Mouse (Mus musculus): ENCODE measurements around the gene Bmx. TPM values are rescaled to one million over a fixed set of nuclear protein-coding genes. Genes with fewer than 3 reads are reported as not detected.

Bmx gene
- total RNA-seq, 2 experiments from 2014 or later, result 30.8 to 40.8 TPM

DNA sequence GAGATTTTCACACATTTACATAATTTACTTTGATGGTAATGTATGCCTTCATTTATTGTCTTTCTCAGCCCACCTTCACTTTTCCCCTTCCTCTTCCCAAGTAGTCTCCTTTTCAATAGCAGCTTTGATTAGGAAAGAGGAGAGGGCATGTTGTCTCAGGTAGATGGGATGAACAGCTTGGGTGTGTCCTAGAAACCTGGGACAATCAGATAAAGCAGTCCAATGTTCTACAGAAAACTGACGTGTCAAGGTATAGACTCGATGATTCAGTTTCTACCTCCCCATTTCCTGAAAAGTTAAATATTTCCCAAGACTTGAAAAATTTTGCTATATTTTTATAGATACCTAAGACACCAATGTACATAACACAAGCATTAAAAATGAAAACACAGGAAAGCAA, 79.1 kb downstream of the Bmx start:
- ATAC-seq (ENCODE audit: poor library complexity, severe bottlenecking), result no peak

DNA sequence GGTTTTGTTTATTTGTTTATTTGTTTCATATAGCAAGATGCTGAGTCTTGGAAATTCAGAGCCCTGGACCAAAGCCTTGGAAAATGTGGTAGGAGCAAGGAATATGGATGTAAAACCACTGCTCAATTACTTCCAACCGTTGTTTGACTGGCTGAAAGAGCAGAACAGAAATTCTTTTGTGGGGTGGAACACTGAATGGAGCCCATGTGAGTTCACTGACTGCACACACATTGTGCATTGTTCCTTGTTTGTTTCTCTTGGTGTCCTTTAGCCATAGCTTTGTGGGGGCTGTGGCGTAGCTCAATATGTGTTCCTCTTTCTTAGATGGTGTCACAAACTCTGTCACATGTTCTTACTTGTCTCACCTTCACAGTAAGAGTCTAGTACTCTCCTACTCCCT, 82.2 kb downstream of the Bmx start:
- ATAC-seq (ENCODE audit: poor library complexity, severe bottlenecking), result peak; percentile 71

DNA sequence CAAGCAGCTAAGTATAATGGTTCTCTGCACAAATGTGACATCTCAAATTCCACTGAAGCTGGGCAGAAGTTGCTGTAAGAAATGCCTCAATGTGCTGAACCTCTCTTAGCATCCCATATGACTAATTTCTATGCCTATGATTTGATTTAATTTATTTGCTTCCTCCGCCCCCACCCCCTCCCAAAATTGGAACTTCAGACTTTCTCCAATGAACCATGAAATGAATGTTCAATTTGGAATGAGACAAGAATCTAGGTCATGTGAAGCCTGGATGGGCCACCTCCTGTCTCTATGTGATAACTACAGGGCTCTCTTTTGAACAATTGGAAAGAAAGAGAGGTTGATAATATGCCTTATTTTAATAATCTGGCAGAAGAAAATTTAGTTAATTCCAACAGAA, 82.7 kb downstream of the Bmx start:
- ATAC-seq (ENCODE audit: poor library complexity, severe bottlenecking), result no peak

DNA sequence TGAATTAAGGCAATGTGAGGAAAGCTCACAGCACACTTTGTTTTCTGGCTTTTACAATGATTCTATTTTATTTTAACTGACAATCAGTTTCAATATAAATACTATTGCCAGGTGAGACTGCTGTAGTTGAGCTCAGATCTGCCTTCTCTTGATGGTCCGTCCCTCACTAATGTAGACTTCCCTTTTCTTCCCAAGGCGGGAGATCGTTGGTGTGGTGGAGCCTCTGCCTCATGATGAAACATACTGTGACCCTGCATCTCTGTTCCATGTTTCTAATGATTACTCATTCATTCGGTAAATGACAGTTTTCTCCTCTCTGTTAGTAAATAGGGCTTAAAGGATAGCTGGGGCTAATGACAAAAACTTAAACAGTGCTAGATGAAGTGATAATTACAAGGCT, 84.1 kb downstream of the Bmx start:
- ATAC-seq (ENCODE audit: poor library complexity, severe bottlenecking), result peak; percentile 74

DNA sequence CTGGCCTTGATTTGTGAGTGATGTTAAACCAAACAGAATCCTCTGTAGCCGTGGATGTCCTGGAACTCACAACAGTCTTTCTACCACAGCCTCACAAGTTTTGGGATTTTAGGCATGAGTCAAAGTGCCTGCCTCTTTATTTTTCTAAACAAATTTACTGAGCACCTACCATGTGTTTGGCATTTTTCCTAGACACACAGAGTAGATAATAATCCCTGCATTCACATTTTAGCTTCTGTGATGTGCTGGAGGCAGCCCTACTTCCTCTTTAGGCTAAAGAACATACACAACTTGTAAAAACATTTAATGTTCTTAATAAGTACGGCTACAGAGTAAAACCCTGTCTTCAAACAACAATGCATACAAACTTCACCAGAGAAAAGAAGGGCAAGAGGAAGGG, 87.0 kb downstream of the Bmx start:
- ATAC-seq (ENCODE audit: poor library complexity, severe bottlenecking), result no peak

DNA sequence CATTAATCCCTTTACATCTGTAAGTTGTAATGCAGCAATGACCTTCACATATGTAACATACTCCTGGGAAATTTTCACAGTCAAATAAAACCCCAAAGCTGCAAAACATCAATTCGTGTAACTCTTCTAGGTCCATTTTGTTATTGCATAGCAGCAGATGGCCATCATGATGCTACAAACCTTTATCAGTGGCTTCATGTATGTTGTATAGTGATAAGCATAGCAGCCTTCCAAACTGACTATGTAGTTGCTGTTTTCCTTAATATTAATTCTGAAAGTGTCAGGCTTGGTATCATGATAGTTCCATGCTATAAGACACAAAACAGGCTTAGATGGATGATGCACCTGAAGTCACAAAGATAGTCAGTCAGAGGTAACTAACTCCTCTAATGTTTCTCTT, 93.3 kb downstream of the Bmx start:
- no peak for ATAC-seq (ENCODE audit: poor library complexity, severe bottlenecking)

DNA sequence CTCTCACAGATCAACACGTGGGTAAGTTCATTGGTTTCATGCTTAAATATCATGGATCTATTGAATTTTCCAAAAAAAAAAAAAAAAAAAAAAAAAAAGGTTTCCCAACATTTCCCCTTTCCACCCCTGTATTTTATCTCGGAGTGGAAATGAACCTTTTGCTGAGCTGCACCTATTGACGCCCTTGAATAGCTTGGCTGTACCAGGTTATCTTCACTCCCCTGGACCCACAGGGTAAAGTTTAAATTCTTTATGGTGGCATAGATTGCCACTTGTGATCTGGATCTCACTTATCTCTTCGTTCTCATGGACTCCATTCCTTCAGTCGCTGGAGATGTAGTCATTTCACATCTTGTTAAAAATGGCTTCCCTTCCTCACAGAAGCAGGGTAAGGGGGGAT, 103.4 kb downstream of the Bmx start:
- no peak for ATAC-seq (ENCODE audit: poor library complexity, severe bottlenecking)

GRCm38 (mm10) chrX:164153606-164154005, 104.4 kb downstream of the Bmx start:
- ATAC-seq (ENCODE audit: poor library complexity, severe bottlenecking), result no peak

DNA sequence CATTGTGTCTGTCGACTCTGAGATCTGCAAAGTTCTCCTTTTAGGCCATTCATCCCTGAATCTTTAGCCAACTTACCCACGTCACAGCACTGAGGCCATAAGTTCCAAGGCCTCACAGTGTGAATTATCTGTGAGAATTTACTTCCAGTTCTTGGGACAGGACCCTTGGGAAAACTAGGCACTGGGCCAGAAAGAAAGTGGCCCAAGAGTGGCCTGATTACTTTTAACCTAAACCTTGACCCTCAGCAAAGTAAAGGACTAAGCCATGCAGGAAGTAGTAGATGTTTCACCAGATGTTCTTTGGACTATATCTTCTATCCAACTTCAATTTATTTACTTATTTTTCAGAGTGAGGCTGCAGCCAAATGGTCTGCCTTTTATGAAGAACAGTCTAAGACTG, 105.3 kb downstream of the Bmx start:
- no peak for ATAC-seq (ENCODE audit: poor library complexity, severe bottlenecking)

DNA sequence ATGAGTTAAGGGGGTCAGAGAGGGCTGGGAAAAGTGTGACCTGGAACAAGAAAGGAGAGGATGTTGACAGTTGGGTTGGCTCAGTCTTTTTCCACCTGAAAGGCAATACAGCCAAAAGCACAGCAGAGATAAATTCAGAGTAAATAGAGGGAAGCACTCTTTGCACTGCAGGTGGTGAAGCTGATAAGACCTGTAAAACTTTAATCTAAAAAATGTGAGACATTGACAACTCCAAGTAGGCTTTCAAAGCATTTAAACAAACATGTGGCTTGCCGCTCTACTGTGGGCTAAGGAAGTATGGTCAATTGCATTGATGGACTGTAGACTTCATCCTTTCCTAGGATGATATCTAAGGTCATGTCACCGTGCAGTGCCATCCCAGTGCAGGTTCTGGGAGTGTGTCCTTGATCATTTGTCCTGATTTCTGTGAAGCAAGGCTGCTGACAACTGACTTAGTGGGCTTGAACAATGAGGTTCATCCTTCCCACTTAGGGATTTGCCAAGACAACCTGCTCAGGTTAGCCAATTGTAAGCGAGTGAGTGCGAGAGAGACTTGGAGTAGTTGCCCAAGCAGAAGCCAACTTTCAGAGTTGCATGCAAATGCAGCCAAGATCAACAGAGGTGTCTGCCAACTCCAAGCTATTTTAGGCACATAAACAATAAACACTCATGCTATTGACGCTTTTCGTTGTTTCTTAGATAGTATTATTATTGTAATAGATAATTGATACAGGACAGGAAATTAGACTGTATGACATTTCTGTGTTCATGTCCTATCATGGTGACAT, 112.3 kb downstream of the Bmx start:
- ATAC-seq (ENCODE audit: poor library complexity, severe bottlenecking), result no peak

Other genes with a start within 250 kb of the Bmx start
- 0.66 and 1.5 TPM in 2 replicates for gene Car5b, start 230.2 kb downstream of the Bmx start, total RNA-seq (2015)
- 0.15 and 0.81 TPM in 2 replicates for gene Car5b, start 230.2 kb downstream of the Bmx start, total RNA-seq (2017)
- gene Siah1b, start 181.7 kb downstream of the Bmx start, total RNA-seq (2015), result 5.5 and 6.6 TPM in 2 replicates
- 5.7 and 6.9 TPM in 2 replicates for gene Siah1b, start 181.7 kb downstream of the Bmx start, total RNA-seq (2017)
- gene Cltrn, start 169.4 kb downstream of the Bmx start, total RNA-seq (2015), result not detected in 2 replicates
- gene Cltrn, start 169.4 kb downstream of the Bmx start, total RNA-seq (2017), result not detected in 2 replicates
- gene Ace2, start 118.9 kb downstream of the Bmx start, total RNA-seq (2015), result not detected in 2 replicates
- gene Ace2, start 118.9 kb downstream of the Bmx start, total RNA-seq (2017), result not detected in 2 replicates
- gene Pir, start 11.2 kb upstream of the Bmx start, total RNA-seq (2015), result 3.9 and 6.1 TPM in 2 replicates
- 1.7 and 2.8 TPM in 2 replicates for gene Pir, start 11.2 kb upstream of the Bmx start, total RNA-seq (2017)
- 0.16 TPM in 1 of 2 replicates, not detected in the other for gene Vegfd, start 115.2 kb upstream of the Bmx start, total RNA-seq (2015)
- gene Vegfd, start 115.2 kb upstream of the Bmx start, total RNA-seq (2017), result not detected in 2 replicates
- 6.6 and 7.2 TPM in 2 replicates for gene Piga, start 161.6 kb upstream of the Bmx start, total RNA-seq (2015)
- 9.4 and 9.9 TPM in 2 replicates for gene Piga, start 161.6 kb upstream of the Bmx start, total RNA-seq (2017)
- gene Asb11, start 178.8 kb upstream of the Bmx start, total RNA-seq (2015), result not detected in 2 replicates
- not detected in 2 replicates for gene Asb11, start 178.8 kb upstream of the Bmx start, total RNA-seq (2017)
- gene Asb9, start 248.1 kb upstream of the Bmx start, total RNA-seq (2015), result not detected in 2 replicates
- not detected in 2 replicates for gene Asb9, start 248.1 kb upstream of the Bmx start, total RNA-seq (2017)

All from megakaryocyte, adult 5-6 weeks (primary cell).